Mouse (Mus musculus) liver, adult 2 months (tissue): ENCODE measurements at regions not wholly inside any gene's neighbourhood (a gene's known extent, or its start where the extent isn't known, plus 50 kb on each side); places are given as distances from the start of the nearest gene placed in this dataset.

Experiments
- CTCF ChIP-seq: fragments of 200-500 bp; IDR thresholded peaks from 2 replicates; pipeline ENCODE4 v1.5.1; 2011; ENCODE audit warnings: low read depth, low read length, control low read depth
- POLR2A ChIP-seq: fragments of 200-500 bp; IDR thresholded peaks from 2 replicates; pipeline ENCODE4 v1.6.1; 2011; ENCODE audit warnings: low read length, control low read depth; ENCODE audit not compliant: insufficient read depth; ENCODE audit errors: extremely low read depth

- no peak for TF ChIP-seq POLR2A
- no peak for TF ChIP-seq CTCF
Measured at GRCm38 (mm10) chr4:70798483-70798882, 263.7 kb upstream of the Megf9 start.
